Mouse (Mus musculus): ENCODE data around the gene Slc39a3.

- TF ChIP-seq CTCF (IDR thresholded peaks at IDR 0.05; ENCODE audit: control insufficient read depth, insufficient read depth, insufficient read length): no peak
- no peak for TF ChIP-seq CEBPB (IDR thresholded peaks at IDR 0.05; ENCODE audit: low read depth)
Measured at GRCm38 (mm10) chr10:80991945-80992344, 45.3 kb downstream of the Slc39a3 start.
